Mouse (Mus musculus): ENCODE data around the gene Ube2b.

The Ube2b gene

GRCm38 (mm10) chr11:51937361-51937781 lies 63.2 kb downstream of the Ube2b start:
- no peak for DNase-seq (ENCODE audit: low read depth, low spot score)

GRCm38 (mm10) chr11:51935636-51936434 lies 64.7 kb downstream of the Ube2b start:
- DNase-seq (ENCODE audit: low read depth, low spot score), result no peak

Data from retina, adult 2 months (tissue).